Mouse (Mus musculus) neural tube, embryonic 14.5 days (tissue): Measurements from ENCODE around the gene Srgap1. TPM values are rescaled to one million over a fixed set of nuclear protein-coding genes. Genes with fewer than 3 reads are reported as not detected.
A peak's percentile ranks its signal among the peaks of the same experiment; 100 is the strongest.

Source experiments
- ATAC-seq: fragments of 200-750 bp; cut with Nextera tagmentation; 2 replicates; pipeline ENCODE4 v1.8.0; 2017; ENCODE audit warnings: low read depth, mild to moderate bottlenecking, moderate TSS enrichment, moderate library complexity
- H3K27ac ChIP-seq: fragments of 300-500 bp; sonication (generic); 2 replicates; pipeline ENCODE4 v1.5.1; 2014; ENCODE audit warnings: low read depth, mild to moderate bottlenecking, control low read depth, low read length, moderate library complexity, mixed read lengths
- H3K27me3 ChIP-seq: fragments of 300-500 bp; sonication (generic); 2 replicates; pipeline ENCODE4 v1.6.1; 2014; ENCODE audit warnings: low read length; ENCODE audit not compliant: control insufficient read depth, insufficient read depth
- H3K36me3 ChIP-seq: fragments of 300-500 bp; sonication (generic); 2 replicates; pipeline ENCODE4 v1.6.1; 2014; ENCODE audit warnings: low read length, mixed read lengths; ENCODE audit not compliant: control insufficient read depth, insufficient read depth
- H3K4me1 ChIP-seq: fragments of 300-500 bp; sonication (generic); 2 replicates; pipeline ENCODE4 v1.6.1; 2014; ENCODE audit warnings: low read length; ENCODE audit not compliant: control insufficient read depth, insufficient read depth
- H3K4me2 ChIP-seq: fragments of 300-500 bp; sonication (generic); 2 replicates; pipeline ENCODE4 v1.6.1; 2014; ENCODE audit warnings: mild to moderate bottlenecking, low read depth, low read length, control low read depth
- H3K4me3 ChIP-seq: fragments of 300-500 bp; sonication (generic); 2 replicates; pipeline ENCODE4 v1.5.1; 2014; ENCODE audit warnings: low read depth, low read length, control low read depth, mixed read lengths
- H3K9ac ChIP-seq: fragments of 300-500 bp; sonication (generic); replicated peaks from 2 replicates; pipeline ENCODE4 v1.6.1; 2014; ENCODE audit warnings: low read depth, mild to moderate bottlenecking, control low read depth, low read length, mixed read lengths
- H3K9me3 ChIP-seq: fragments of 300-500 bp; sonication (generic); 2 replicates; pipeline ENCODE4 v1.6.1; 2016; ENCODE audit warnings: low read length; ENCODE audit not compliant: control insufficient read depth
- WGBS: fragments of 180-500 bp; shearing (Covaris S2); extraction: QIAGEN DNeasy Blood & Tissue Kit; methylation state at CpG from one replicate; pipeline ENCODE4 v1.1.7; 2014; 5-methylcytosine and 5-hydroxymethylcytosine counted together
- polyA plus RNA-seq: library from polyadenylated mRNA; unstranded; fragments of >200 nt; fragmentation: Nextera tagmentation; extraction: Ambion mirVana; gene quantifications from 2 replicates; pipeline ENCODE4 v1.2.1, GENCODE M21; 2014

The Srgap1 gene
- polyA plus RNA-seq, 1 experiment from 2014 or later: 32.8 TPM

- Histone ChIP-seq H3K36me3 (no peaks in the 10 kb centered on the region), H3K27me3 (no peaks in the 10 kb centered on the region), H3K9ac (no peak overlapping the region), H3K4me2 (no peak overlapping the region), H3K27ac (no peak overlapping the region), H3K4me3 (no peak overlapping the region), H3K9me3 (no peaks in the 10 kb centered on the region), H3K4me1 (peaks cover 10% of the 10 kb centered on the region; the same call in 1 of the 2 replicates)
- WGBS: 88% methylated on average over 7 of the region's 7 CpGs
- ATAC-seq: no peak
Observed at GRCm38 (mm10) chr10:121855863-121856446, 191.2 kb downstream of the Srgap1 start.

GRCm38 (mm10) chr10:121853385-121853808 lies 193.7 kb downstream of the Srgap1 start:
- ATAC-seq: no peak
- Histone ChIP-seq H3K9me3 (no peaks in the 10 kb centered on the region), H3K27ac (no peak overlapping the region), H3K4me1 (no peaks in the 10 kb centered on the region), H3K36me3 (no peaks in the 10 kb centered on the region), H3K4me2 (no peak overlapping the region), H3K9ac (no peak overlapping the region), H3K4me3 (no peak overlapping the region), H3K27me3 (no peaks in the 10 kb centered on the region)
- WGBS: 25% methylated on average over 14 of the region's 14 CpGs

- WGBS: 91% methylated on average over 2 of the region's 2 CpGs
- H3K4me3 ChIP-seq: no peak overlapping the region
- no peak overlapping the region for H3K27ac ChIP-seq
- no peak overlapping the region for H3K4me2 ChIP-seq
- H3K9me3 ChIP-seq: no peaks in the 10 kb centered on the region
- no peaks in the 10 kb centered on the region for H3K4me1 ChIP-seq
- H3K9ac ChIP-seq: no peak overlapping the region
- H3K36me3 ChIP-seq: peaks cover 6% of the 10 kb centered on the region
- ATAC-seq: no peak
- no peaks in the 10 kb centered on the region for H3K27me3 ChIP-seq
Observed at GRCm38 (mm10) chr10:121849496-121849895, 197.6 kb downstream of the Srgap1 start.

- Histone ChIP-seq H3K27me3 (no peaks in the 10 kb centered on the region), H3K9ac (no peak overlapping the region), H3K36me3 (peaks cover 6% of the 10 kb centered on the region), H3K9me3 (no peaks in the 10 kb centered on the region), H3K4me3 (no peak overlapping the region), H3K27ac (no peak overlapping the region), H3K4me2 (no peak overlapping the region), H3K4me1 (no peaks in the 10 kb centered on the region)
- ATAC-seq: no peak
- 79% methylated on average over 7 of the region's 7 CpGs for WGBS
Observed at GRCm38 (mm10) chr10:121845677-121846076, 201.4 kb downstream of the Srgap1 start.

- H3K9me3 ChIP-seq: no peaks in the 10 kb centered on the region
- peaks cover 11% of the 10 kb centered on the region; the same call in 1 of the 2 replicates for H3K4me1 ChIP-seq
- ATAC-seq: peak; percentile 87
- H3K4me3 ChIP-seq: no peak overlapping the region
- H3K4me2 ChIP-seq: peak overlapping the region; percentile 2; the same call in 1 of the 2 replicates
- peak overlapping the region; percentile 83 for H3K27ac ChIP-seq
- WGBS: 36% methylated on average over 16 of the region's 16 CpGs
- H3K27me3 ChIP-seq: no peaks in the 10 kb centered on the region
- H3K9ac ChIP-seq: no peak overlapping the region
- peaks cover 10% of the 10 kb centered on the region for H3K36me3 ChIP-seq
Observed at GRCm38 (mm10) chr10:121837166-121837898, 209.8 kb downstream of the Srgap1 start.

- peak overlapping the region; percentile 7; the same call in 1 of the 2 replicates for H3K4me2 ChIP-seq
- peaks cover 10% of the 10 kb centered on the region for H3K36me3 ChIP-seq
- no peak overlapping the region for H3K4me3 ChIP-seq
- peak; percentile 73 for ATAC-seq
- no peaks in the 10 kb centered on the region for H3K9me3 ChIP-seq
- H3K4me1 ChIP-seq: peaks cover 11% of the 10 kb centered on the region; the same call in 1 of the 2 replicates
- WGBS: 35% methylated on average over 18 of the region's 18 CpGs
- no peaks in the 10 kb centered on the region for H3K27me3 ChIP-seq
- H3K27ac ChIP-seq: peak overlapping the region; percentile 83
- no peak overlapping the region for H3K9ac ChIP-seq
Observed at GRCm38 (mm10) chr10:121836507-121837165, 210.5 kb downstream of the Srgap1 start.

- no peaks in the 10 kb centered on the region for H3K9me3 ChIP-seq
- whole genome bisulfite sequencing: 91% methylated on average over 5 of the region's 5 CpGs
- no peak overlapping the region for H3K4me3 ChIP-seq
- no peak overlapping the region for H3K9ac ChIP-seq
- no peak for ATAC-seq
- no peak overlapping the region for H3K4me2 ChIP-seq
- peaks cover 22% of the 10 kb centered on the region; the same call in 1 of the 2 replicates for H3K4me1 ChIP-seq
- H3K36me3 ChIP-seq: 0 out of 2 replicates have a peak, but pooled peaks cover 3% of the 10 kb centered on the region
- no peak overlapping the region for H3K27ac ChIP-seq
- no peaks in the 10 kb centered on the region for H3K27me3 ChIP-seq
Observed at GRCm38 (mm10) chr10:121833443-121833842, 213.7 kb downstream of the Srgap1 start.

- peaks cover 11% of the 10 kb centered on the region; the same call in 1 of the 2 replicates for H3K4me1 ChIP-seq
- no peak overlapping the region for H3K9ac ChIP-seq
- no peaks in the 10 kb centered on the region for H3K9me3 ChIP-seq
- peak overlapping the region; percentile 36; the same call in 1 of the 2 replicates for H3K27ac ChIP-seq
- no peaks in the 10 kb centered on the region for H3K27me3 ChIP-seq
- ATAC-seq: peak; percentile 80
- 0 out of 2 replicates have a peak, but pooled peaks cover 3% of the 10 kb centered on the region for H3K36me3 ChIP-seq
- H3K4me2 ChIP-seq: peak overlapping the region; percentile 0; the same call in 1 of the 2 replicates
- WGBS: 42% methylated on average over 29 of the region's 29 CpGs
- no peak overlapping the region for H3K4me3 ChIP-seq
Observed at GRCm38 (mm10) chr10:121830335-121831307, 216.5 kb downstream of the Srgap1 start.
